ENCODE assay signal across 24 mouse cellular contexts in the genomic region with DNA sequence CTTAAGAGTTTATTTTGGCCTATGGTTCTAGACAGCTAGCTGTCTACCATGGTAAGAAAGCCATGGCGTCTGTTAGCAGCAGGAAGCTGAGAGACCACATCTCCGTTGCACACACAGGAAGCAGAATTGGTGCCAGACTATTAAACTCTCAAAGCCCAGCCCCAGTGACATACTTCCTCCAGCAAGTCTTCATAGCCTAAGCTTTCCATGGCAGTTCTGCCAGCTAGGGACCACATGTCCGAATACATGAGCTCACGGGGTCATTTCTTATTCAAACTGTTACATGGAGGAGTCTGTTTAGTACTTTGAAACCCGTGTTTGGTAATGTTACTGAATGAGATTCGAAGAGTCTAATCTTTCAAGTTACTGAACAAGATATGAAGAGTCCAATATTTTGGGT. TPM values are rescaled to one million over a fixed set of nuclear protein-coding genes. Genes with fewer than 3 reads are reported as not detected.
DNase-seq lines count a peak whose midpoint lies in the region; ATAC-seq and TF ChIP-seq lines count a peak whose summit lies in the region.
"Had no signal": no experiment of that assay in that cellular context is flagged by ENCODE, and none has a peak within 500 bp of the region (broad histone marks: within the 10 kb centered on the region; RNA-seq: fewer than 3 reads in every experiment).

No protein-coding gene starts in this region.

- H3K4me1 ChIP-seq in limb, embryonic 14.5 days (ENCODE audit: control insufficient read depth, insufficient read depth, low read length): peaks cover 21% of the 10 kb centered on the region
- no peaks in the 10 kb centered on the region for H3K4me1 ChIP-seq in kidney, embryonic 14.5 days (ENCODE audit: control insufficient read depth, insufficient read depth, low read length)

- H3K36me3 ChIP-seq in limb, embryonic 14.5 days (ENCODE audit: control insufficient read depth, insufficient read depth, low read length): peaks cover 91% of the 10 kb centered on the region
- peaks cover 77% of the 10 kb centered on the region for H3K36me3 ChIP-seq in kidney, embryonic 14.5 days (ENCODE audit: control insufficient read depth, insufficient read depth, low read length)
- H3K36me3 ChIP-seq: forebrain, embryonic 15.5 days; G1E had no signal

- H3K4me3 ChIP-seq in limb, embryonic 14.5 days (replicated peaks; ENCODE audit: low read length): no peak overlapping the region
- H3K4me3 ChIP-seq in kidney, embryonic 14.5 days (ENCODE audit: low read length): no peak overlapping the region
- H3K4me3 ChIP-seq: embryonic facial prominence, embryonic 10.5 days; embryonic facial prominence, embryonic 12.5 days; forebrain, embryonic 13.5 days; forebrain, embryonic 15.5 days had no signal

- H3K9ac ChIP-seq in limb, embryonic 14.5 days (ENCODE audit: low read depth, low read length, severe bottlenecking): no peak overlapping the region
- no peak overlapping the region for H3K9ac ChIP-seq in kidney, embryonic 14.5 days (ENCODE audit: low read depth, low read length)
- H3K9ac ChIP-seq: embryonic facial prominence, embryonic 12.5 days; forebrain, embryonic 13.5 days; forebrain, embryonic 15.5 days had no signal

- 0 out of 2 replicates have a peak overlapping the region, but pooled peaks have one; percentile 19 for H3K27ac ChIP-seq in limb, embryonic 14.5 days (replicated peaks; ENCODE audit: low read depth, low read length)
- no peak overlapping the region for H3K27ac ChIP-seq in kidney, embryonic 14.5 days (ENCODE audit: low read depth, low read length)
- H3K27ac ChIP-seq: embryonic facial prominence, embryonic 10.5 days; embryonic facial prominence, embryonic 12.5 days; forebrain, embryonic 13.5 days; forebrain, embryonic 15.5 days had no signal

- 89% methylated on average over 6 of the region's 6 CpGs for whole genome bisulfite sequencing in limb, embryonic 14.5 days
- WGBS in kidney, embryonic 14.5 days: 93% methylated on average over 6 of the region's 6 CpGs

- TF ChIP-seq POLR2A in limb, embryonic 14.5 days (IDR thresholded peaks at IDR 0.05; ENCODE audit: borderline replicate concordance, extremely low read depth, insufficient read depth, insufficient read length): no peak

- peak; percentile 91 for DNase-seq in heart, adult 11 months
- no peak for DNase-seq in heart, postnatal 36 days
- peak; percentile 14 for DNase-seq in lung, postnatal 25 days (ENCODE audit: low spot score)
- DNase-seq in lung, postnatal 10 days: no peak
- DNase-seq in limb, embryonic 14.5 days (ENCODE audit: low spot score): no peak
- DNase-seq: adrenal gland, adult 8-10 months; adrenal gland, postnatal 14 days; adrenal gland, postnatal 36 days; B cell, adult 2 months; cerebellum, adult 11-12 months; cerebellum, adult 2 months; cerebellum, adult 9-10 months; cerebellum, postnatal 10 days; cerebellum, postnatal 25 days had no signal

- H3K4me2 ChIP-seq in limb, embryonic 14.5 days (replicated peaks; ENCODE audit: low read depth, low read length, severe bottlenecking): no peak overlapping the region
- H3K4me2 ChIP-seq in kidney, embryonic 14.5 days (replicated peaks; ENCODE audit: low read depth, low read length): no peak overlapping the region
- H3K4me2 ChIP-seq: embryonic facial prominence, embryonic 12.5 days; forebrain, embryonic 13.5 days; forebrain, embryonic 15.5 days had no signal

- no peaks in the 10 kb centered on the region for H3K27me3 ChIP-seq in limb, embryonic 14.5 days (ENCODE audit: control insufficient read depth, insufficient read depth, low read length)
- H3K27me3 ChIP-seq in kidney, embryonic 14.5 days (ENCODE audit: control insufficient read depth, insufficient read depth, low read length): no peaks in the 10 kb centered on the region
- H3K27me3 ChIP-seq: CH12.LX; embryonic facial prominence, embryonic 12.5 days; Patski had no signal

- intact Hi-C loops in heart, postnatal 36 days (cut with DNase I): loop anchor here (10.0 kb wide), 1 partner anchor 275 kb away; no protein-coding TSS in a partner anchor

- no peaks in the 10 kb centered on the region for H3K9me3 ChIP-seq in limb, embryonic 14.5 days (ENCODE audit: control insufficient read depth, low read length)
- no peaks in the 10 kb centered on the region for H3K9me3 ChIP-seq in kidney, embryonic 14.5 days (ENCODE audit: control insufficient read depth, low read length)
- H3K9me3 ChIP-seq: embryonic facial prominence, embryonic 10.5 days; embryonic facial prominence, embryonic 12.5 days; forebrain, embryonic 13.5 days; forebrain, embryonic 15.5 days had no signal

- ATAC-seq in limb, embryonic 14.5 days (ENCODE audit: low FRiP score, low read depth): no peak
- ATAC-seq in kidney, embryonic 14.5 days (ENCODE audit: low FRiP score, low TSS enrichment): no peak
- ATAC-seq: activated CD4-positive, CD25-positive, alpha-beta regulatory T cell, adult 4 months; CD4-positive, CD25-positive, alpha-beta regulatory T cell, adult 4 months; forebrain, embryonic 13.5 days; forebrain, embryonic 15.5 days; Patski had no signal

RNA-seq across cellular contexts. Expression of a gene that starts 33.6 kb away (rescaled TPM):
- total RNA-seq in heart, postnatal 36 days (2021): 1 to 10 TPM; 1.7 to 2.3 TPM
- 84.9 and 106 TPM in 2 replicates for polyA plus RNA-seq in limb, embryonic 14.5 days (2012; rRNA removed)
- 47.0 and 61.6 TPM in 2 replicates for polyA plus RNA-seq in limb, embryonic 14.5 days (2014; fragmentation: Nextera tagmentation; extraction: Ambion mirVana)
- polyA plus RNA-seq in kidney, embryonic 14.5 days (2014; fragmentation: Nextera tagmentation; extraction: Ambion mirVana): 25.7 and 30.1 TPM in 2 replicates
- total RNA-seq: CH12.LX had no signal
- polyA plus RNA-seq: activated CD4-positive, CD25-positive, alpha-beta regulatory T cell, adult 4 months; G1E had no signal

Comparison
In these comparisons a context has a peak if more than half of its experiments do, and no peak if none do; other contexts are left out.
1. DNase-seq: peak in heart, adult 11 months (single experiment) and lung, postnatal 25 days (single experiment); none in heart, postnatal 36 days (0 of 2), lung, postnatal 10 days (single experiment) and limb, embryonic 14.5 days (single experiment).